Mouse (Mus musculus) forebrain, embryonic 13.5 days (tissue): Measurements from ENCODE around the gene Ap1s2. TPM values are rescaled to one million over a fixed set of nuclear protein-coding genes. Genes with fewer than 3 reads are reported as not detected.

Experiments
- ATAC-seq: fragments of 200-750 bp; cut with Nextera tagmentation; 2 replicates; pipeline ENCODE4 v1.8.0; 2017
- H3K27ac ChIP-seq: fragments of 300-500 bp; sonication (generic); 2 replicates; pipeline ENCODE4 v1.5.1; 2015; ENCODE audit warnings: inconsistent platforms, mild to moderate bottlenecking, moderate library complexity
- H3K27me3 ChIP-seq: fragments of 300-500 bp; sonication (generic); 2 replicates; pipeline ENCODE4 v1.6.1; 2015; ENCODE audit warnings: mild to moderate bottlenecking, inconsistent platforms
- H3K36me3 ChIP-seq: fragments of 300-500 bp; sonication (generic); 2 replicates; pipeline ENCODE4 v1.6.1; 2015; ENCODE audit warnings: mild to moderate bottlenecking, inconsistent platforms; ENCODE audit not compliant: poor library complexity, severe bottlenecking
- H3K4me1 ChIP-seq: fragments of 300-500 bp; sonication (generic); 2 replicates; pipeline ENCODE4 v1.6.1; 2015; ENCODE audit warnings: inconsistent platforms
- H3K4me2 ChIP-seq: fragments of 300-500 bp; sonication (generic); 2 replicates; pipeline ENCODE4 v1.6.1; 2015; ENCODE audit warnings: inconsistent platforms, mild to moderate bottlenecking, moderate library complexity
- H3K4me3 ChIP-seq: fragments of 300-500 bp; sonication (generic); 2 replicates; pipeline ENCODE4 v1.5.1; 2015; ENCODE audit warnings: mild to moderate bottlenecking, inconsistent platforms
- H3K9ac ChIP-seq: fragments of 300-500 bp; sonication (generic); 2 replicates; pipeline ENCODE4 v1.6.1; 2015; ENCODE audit warnings: mild to moderate bottlenecking, inconsistent platforms
- H3K9me3 ChIP-seq: fragments of 300-500 bp; sonication (generic); replicated peaks from 2 replicates; pipeline ENCODE4 v1.6.1; 2016; ENCODE audit warnings: inconsistent platforms
- WGBS: fragments of 180-500 bp; shearing (Covaris S2); methylation state at CpG from one replicate; pipeline ENCODE4 v1.1.7; 2015; 5-methylcytosine and 5-hydroxymethylcytosine counted together
- polyA plus RNA-seq: library from polyadenylated mRNA; unstranded; fragments of >200 nt; fragmentation: Nextera tagmentation; extraction: Ambion mirVana; gene quantifications from 2 replicates; pipeline ENCODE4 v1.2.1, GENCODE M21; 2015

Gene Ap1s2
- 77.9 and 81.4 TPM in 2 replicates for polyA plus RNA-seq

- peak; percentile 99 for ATAC-seq
- peak within 1 kb of the TSS; percentile 92 for H3K27ac ChIP-seq
- peak within 1 kb of the TSS; percentile 77 for H3K9ac ChIP-seq
- H3K4me3 ChIP-seq, result peak within 1 kb of the TSS; percentile 64
- WGBS, result 19% methylated on average over 69 of the region's 80 CpGs
- no peaks in the 10 kb centered on the region for H3K36me3 ChIP-seq
- H3K9me3 ChIP-seq, result no peaks in the 10 kb centered on the region
- no peaks in the 10 kb centered on the region for H3K27me3 ChIP-seq
- H3K4me2 ChIP-seq, result peak within 1 kb of the TSS; percentile 56
- H3K4me1 ChIP-seq, result no peaks in the 10 kb centered on the region; the same call in 1 of the 2 replicates
Observed at GRCm38 (mm10) chrX:163908337-163909250, at the start of gene Ap1s2. TSS of gene Ap1s2 (plus strand) at chrX:163909017.

GRCm38 (mm10) chrX:163867711-163868379, 41.0 kb upstream of the Ap1s2 start:
- Histone ChIP-seq H3K36me3 (no peaks in the 10 kb centered on the region), H3K27ac (no peak overlapping the region), H3K9ac (no peak overlapping the region), H3K4me2 (no peak overlapping the region), H3K4me1 (no peaks in the 10 kb centered on the region), H3K27me3 (no peaks in the 10 kb centered on the region), H3K4me3 (no peak overlapping the region), H3K9me3 (no peaks in the 10 kb centered on the region)
- WGBS, result 58% methylated on average over 5 of the region's 5 CpGs
- no peak for ATAC-seq

GRCm38 (mm10) chrX:163868659-163869278, 40.0 kb upstream of the Ap1s2 start:
- Histone ChIP-seq H3K9me3 (no peaks in the 10 kb centered on the region), H3K27ac (no peak overlapping the region), H3K27me3 (no peaks in the 10 kb centered on the region), H3K4me2 (no peak overlapping the region), H3K9ac (no peak overlapping the region), H3K4me1 (no peaks in the 10 kb centered on the region), H3K4me3 (no peak overlapping the region), H3K36me3 (no peaks in the 10 kb centered on the region)
- WGBS, result 77% methylated on average over 11 of the region's 11 CpGs
- ATAC-seq, result no peak

- WGBS, result 91% methylated on average over 3 of the region's 3 CpGs
- H3K27me3 ChIP-seq, result 0 out of 2 replicates have a peak, but pooled peaks cover 4% of the 10 kb centered on the region
- no peaks in the 10 kb centered on the region for H3K4me1 ChIP-seq
- H3K4me3 ChIP-seq, result no peak overlapping the region
- H3K9me3 ChIP-seq, result no peaks in the 10 kb centered on the region
- no peak overlapping the region for H3K4me2 ChIP-seq
- H3K27ac ChIP-seq, result no peak overlapping the region
- no peak overlapping the region for H3K9ac ChIP-seq
- no peak for ATAC-seq
- H3K36me3 ChIP-seq, result no peaks in the 10 kb centered on the region
Observed at GRCm38 (mm10) chrX:163875932-163876331, 32.9 kb upstream of the Ap1s2 start.

GRCm38 (mm10) chrX:163876636-163877035, 32.2 kb upstream of the Ap1s2 start:
- ATAC-seq, result no peak
- 0 out of 2 replicates have a peak, but pooled peaks cover 4% of the 10 kb centered on the region for H3K27me3 ChIP-seq
- H3K9me3 ChIP-seq, result no peaks in the 10 kb centered on the region
- no peaks in the 10 kb centered on the region for H3K36me3 ChIP-seq
- no peak overlapping the region for H3K9ac ChIP-seq
- no peak overlapping the region for H3K27ac ChIP-seq
- no peak overlapping the region for H3K4me2 ChIP-seq
- H3K4me3 ChIP-seq, result no peak overlapping the region
- WGBS, result 55% methylated on average over 4 of the region's 4 CpGs
- no peaks in the 10 kb centered on the region for H3K4me1 ChIP-seq

GRCm38 (mm10) chrX:163879039-163879438, 29.8 kb upstream of the Ap1s2 start:
- no peaks in the 10 kb centered on the region for H3K36me3 ChIP-seq
- no peak overlapping the region for H3K9ac ChIP-seq
- no peak overlapping the region for H3K4me2 ChIP-seq
- H3K27me3 ChIP-seq, result 0 out of 2 replicates have a peak, but pooled peaks cover 4% of the 10 kb centered on the region
- WGBS, result 74% methylated on average over 6 of the region's 6 CpGs
- ATAC-seq, result no peak
- H3K4me3 ChIP-seq, result no peak overlapping the region
- no peaks in the 10 kb centered on the region for H3K4me1 ChIP-seq
- no peaks in the 10 kb centered on the region for H3K9me3 ChIP-seq
- H3K27ac ChIP-seq, result no peak overlapping the region

- no peak for ATAC-seq
- 66% methylated on average over 5 of the region's 5 CpGs for WGBS
- Histone ChIP-seq H3K4me1 (no peaks in the 10 kb centered on the region), H3K9me3 (no peaks in the 10 kb centered on the region), H3K27ac (no peak overlapping the region), H3K27me3 (0 out of 2 replicates have a peak, but pooled peaks cover 4% of the 10 kb centered on the region), H3K9ac (no peak overlapping the region), H3K4me2 (no peak overlapping the region), H3K36me3 (no peaks in the 10 kb centered on the region), H3K4me3 (no peak overlapping the region)
Observed at GRCm38 (mm10) chrX:163879461-163879860, 29.4 kb upstream of the Ap1s2 start.

GRCm38 (mm10) chrX:163885539-163885981, 23.3 kb upstream of the Ap1s2 start:
- no peak overlapping the region for H3K4me2 ChIP-seq
- no peaks in the 10 kb centered on the region for H3K9me3 ChIP-seq
- H3K27me3 ChIP-seq, result no peaks in the 10 kb centered on the region
- 41% methylated on average over 4 of the region's 4 CpGs for WGBS
- no peaks in the 10 kb centered on the region for H3K4me1 ChIP-seq
- no peak overlapping the region for H3K4me3 ChIP-seq
- ATAC-seq, result peak; percentile 88
- H3K36me3 ChIP-seq, result no peaks in the 10 kb centered on the region
- no peak overlapping the region for H3K27ac ChIP-seq
- H3K9ac ChIP-seq, result no peak overlapping the region

- 95% methylated on average over 1 of the region's 1 CpGs for WGBS
- H3K36me3 ChIP-seq, result no peaks in the 10 kb centered on the region
Observed at GRCm38 (mm10) chrX:163897354-163897753, 11.5 kb upstream of the Ap1s2 start.

GRCm38 (mm10) chrX:163899431-163900020, 9.3 kb upstream of the Ap1s2 start:
- Histone ChIP-seq H3K27me3 (peaks cover 7% of the 10 kb centered on the region; the same call in 1 of the 2 replicates), H3K4me2 (no peak overlapping the region), H3K36me3 (no peaks in the 10 kb centered on the region), H3K4me3 (no peak overlapping the region), H3K9ac (no peak overlapping the region), H3K27ac (no peak overlapping the region), H3K9me3 (no peaks in the 10 kb centered on the region), H3K4me1 (no peaks in the 10 kb centered on the region)
- WGBS, result 70% methylated on average over 5 of the region's 5 CpGs
- ATAC-seq, result no peak

More at GRCm38 (mm10) chrX:163897354-163897753, 11.5 kb upstream of the Ap1s2 start:
- Histone ChIP-seq H3K27me3 (peaks cover 3% of the 10 kb centered on the region; the same call in 1 of the 2 replicates), H3K4me2 (no peak overlapping the region), H3K4me3 (no peak overlapping the region), H3K9ac (no peak overlapping the region), H3K27ac (no peak overlapping the region), H3K4me1 (no peaks in the 10 kb centered on the region), H3K9me3 (no peaks in the 10 kb centered on the region)
- no peak for ATAC-seq

- Histone ChIP-seq H3K27me3 (peaks cover 4% of the 10 kb centered on the region; the same call in 1 of the 2 replicates), H3K4me3 (no peak overlapping the region), H3K9ac (no peak overlapping the region), H3K4me2 (no peak overlapping the region), H3K9me3 (no peaks in the 10 kb centered on the region), H3K36me3 (no peaks in the 10 kb centered on the region), H3K4me1 (no peaks in the 10 kb centered on the region; the same call in 1 of the 2 replicates), H3K27ac (no peak overlapping the region)
- WGBS, result 62% methylated on average over 2 of the region's 2 CpGs
- ATAC-seq, result no peak
Observed at GRCm38 (mm10) chrX:163906861-163907260, 2.0 kb upstream of the Ap1s2 start.
